Comparison of ENCODE assay signal across 9 mouse cellular contexts in genomic region chr5:105650728-105651479, GRCm38 (mm10). TPM values are rescaled to one million over a fixed set of nuclear protein-coding genes. Genes with fewer than 3 reads are reported as not detected.
DNase-seq lines count a peak whose midpoint lies in the region; ATAC-seq and TF ChIP-seq lines count a peak whose summit lies in the region.
"Had no signal": no experiment of that assay in that cellular context is flagged by ENCODE, and none has a peak within 500 bp of the region (broad histone marks: within the 10 kb centered on the region; RNA-seq: fewer than 3 reads in every experiment).

No protein-coding gene starts in this region.

- H3K9ac ChIP-seq in heart, embryonic 16.5 days (ENCODE audit: low read length), result no peak overlapping the region
- no peak overlapping the region for H3K9ac ChIP-seq in limb, embryonic 15.5 days

- intact Hi-C loops in heart, postnatal 10 days (cut with DNase I), result loop anchor here (5.0 to 10.0 kb wide), 2 partner anchors 64 to 666 kb away; partner anchors contain the start of gene Abcg3

- WGBS in heart, embryonic 16.5 days, result 76% methylated on average over 8 of the region's 8 CpGs
- WGBS in limb, embryonic 15.5 days, result 84% methylated on average over 8 of the region's 8 CpGs

- DNase-seq in heart, postnatal 10 days, result no peak
- DNase-seq in layer of hippocampus, postnatal 14 days (ENCODE audit: low spot score in 2 of 2), result no peak
- DNase-seq in embryo, embryonic 11 days, result no peak
- no peak for DNase-seq in urinary bladder, postnatal 10 days (ENCODE audit: low spot score)
- DNase-seq: cerebellum, adult 2 months had no signal

- no peaks in the 10 kb centered on the region for H3K27me3 ChIP-seq in heart, embryonic 16.5 days (ENCODE audit: control insufficient read depth, insufficient read depth, low read length)
- H3K27me3 ChIP-seq in E14TG2a.4 (ENCODE audit: insufficient read depth, low read length), result peaks cover 6% of the 10 kb centered on the region; the same call in 1 of the 2 replicates
- H3K27me3 ChIP-seq in limb, embryonic 15.5 days, result no peaks in the 10 kb centered on the region

- TF ChIP-seq CTCF in E14TG2a.4 (conservative IDR thresholded peaks at IDR 0.05; ENCODE audit: low read length), result no peak

- H3K9me3 ChIP-seq in heart, embryonic 16.5 days (replicated peaks; ENCODE audit: control insufficient read depth, low read length), result no peaks in the 10 kb centered on the region
- no peaks in the 10 kb centered on the region for H3K9me3 ChIP-seq in E14TG2a.4 (ENCODE audit: low read length)
- H3K9me3 ChIP-seq in limb, embryonic 15.5 days, result no peaks in the 10 kb centered on the region

- peak overlapping the region; percentile 35 for H3K4me2 ChIP-seq in heart, embryonic 16.5 days (ENCODE audit: low read depth, low read length)
- 0 out of 2 replicates have a peak overlapping the region, but pooled peaks have one; percentile 5 for H3K4me2 ChIP-seq in limb, embryonic 15.5 days

- no peaks in the 10 kb centered on the region for H3K36me3 ChIP-seq in heart, embryonic 16.5 days (ENCODE audit: control insufficient read depth, insufficient read depth)
- no peaks in the 10 kb centered on the region for H3K36me3 ChIP-seq in E14TG2a.4 (ENCODE audit: insufficient read depth, low read length)
- no peaks in the 10 kb centered on the region for H3K36me3 ChIP-seq in limb, embryonic 15.5 days

- H3K4me3 ChIP-seq in heart, embryonic 16.5 days (ENCODE audit: low read length), result peak overlapping the region; percentile 16; the same call in 1 of the 2 replicates
- H3K4me3 ChIP-seq in E14TG2a.4 (replicated peaks; ENCODE audit: low read length), result peak overlapping the region; percentile 51
- H3K4me3 ChIP-seq in limb, embryonic 15.5 days, result no peak overlapping the region

- no peak for ATAC-seq in heart, embryonic 16.5 days (replicated peaks; ENCODE audit: extremely low read depth, insufficient read depth, low FRiP score)
- no peak for ATAC-seq in limb, embryonic 15.5 days (ENCODE audit: insufficient number of reproducible peaks, low FRiP score, low TSS enrichment, low read depth)
- peak; percentile 53 for ATAC-seq in megakaryocyte progenitor cell, adult 5-6 weeks (replicated peaks; ENCODE audit: poor library complexity)

- H3K4me1 ChIP-seq in heart, embryonic 16.5 days (ENCODE audit: control insufficient read depth, insufficient read depth, low read length), result peaks cover 9% of the 10 kb centered on the region
- peaks cover 37% of the 10 kb centered on the region for H3K4me1 ChIP-seq in E14TG2a.4 (replicated peaks; ENCODE audit: low read depth, low read length)
- H3K4me1 ChIP-seq in limb, embryonic 15.5 days, result peaks cover 17% of the 10 kb centered on the region

- H3K27ac ChIP-seq in heart, embryonic 16.5 days (ENCODE audit: low read length), result 0 out of 2 replicates have a peak overlapping the region, but pooled peaks have one; percentile 30
- peak overlapping the region; percentile 51 for H3K27ac ChIP-seq in limb, embryonic 15.5 days

RNA-seq across cellular contexts. Expression of gene Lrrc8d, which starts 48.9 kb away (rescaled TPM):
- polyA plus RNA-seq in heart, embryonic 16.5 days (2015; fragmentation: Nextera tagmentation; extraction: Ambion mirVana), result 8.3 and 9.6 TPM in 2 replicates
- total RNA-seq in heart, postnatal 10 days (2021), result 10 to 100 TPM; 18.7 to 19.5 TPM
- polyA plus RNA-seq in limb, embryonic 15.5 days (2015; fragmentation: Nextera tagmentation; extraction: Ambion mirVana), result 10.7 and 11.6 TPM in 2 replicates
- 40.7 and 44.9 TPM in 2 replicates for total RNA-seq in megakaryocyte progenitor cell, adult 5-6 weeks (2015)
- total RNA-seq in megakaryocyte progenitor cell, adult 5-6 weeks (2017), result 14.2 and 15.6 TPM in 2 replicates
- 10 to 100 TPM; 53.8 to 58.3 TPM for total RNA-seq in layer of hippocampus, postnatal 14 days (2021)
